Mouse (Mus musculus) forebrain, embryonic 16.5 days (tissue): ENCODE measurements around the gene Patl2. TPM values are rescaled to one million over a fixed set of nuclear protein-coding genes. Genes with fewer than 3 reads are reported as not detected.

Source experiments
- polyA plus RNA-seq: library from polyadenylated mRNA; unstranded; fragments of >200 nt; fragmentation: Nextera tagmentation; extraction: Ambion mirVana; gene quantifications from 2 replicates; pipeline ENCODE4 v1.2.1, GENCODE M21; 2015

Patl2 gene
- polyA plus RNA-seq, 1 experiment from 2014 or later: not detected

Other genes with a start within 250 kb of the Patl2 start
- gene Ctdspl2, start 230.2 kb downstream of the Patl2 start, polyA plus RNA-seq: 49.4 and 49.9 TPM in 2 replicates
- 0.40 and 1.3 TPM in 2 replicates for gene Mageb3, start 230.1 kb downstream of the Patl2 start, polyA plus RNA-seq
- 9.9 and 11.0 TPM in 2 replicates for gene Eif3j1, start 157.6 kb downstream of the Patl2 start, polyA plus RNA-seq
- gene Spg11, start 67.8 kb downstream of the Patl2 start, polyA plus RNA-seq: 8.6 and 8.8 TPM in 2 replicates
- gene B2m, start 38.5 kb downstream of the Patl2 start, polyA plus RNA-seq: 56.8 and 73.6 TPM in 2 replicates
- gene Trim69, start 25.5 kb downstream of the Patl2 start, polyA plus RNA-seq: not detected in 2 replicates
- gene Terb2, start 83 bp upstream of the Patl2 start, polyA plus RNA-seq: not detected in 2 replicates
- 16.2 and 16.4 TPM in 2 replicates for gene Sord, start 48.6 kb upstream of the Patl2 start, polyA plus RNA-seq
- gene Duox2, start 112.3 kb upstream of the Patl2 start, polyA plus RNA-seq: not detected in 2 replicates
- gene Duoxa2, start 112.7 kb upstream of the Patl2 start, polyA plus RNA-seq: not detected in 2 replicates
- gene Duoxa1, start 127.5 kb upstream of the Patl2 start, polyA plus RNA-seq: 0.12 TPM in 1 of 2 replicates, not detected in the other
- 0.10 and 0.11 TPM in 2 replicates for gene Duox1, start 129.5 kb upstream of the Patl2 start, polyA plus RNA-seq
- gene Shf, start 183.0 kb upstream of the Patl2 start, polyA plus RNA-seq: 6.6 and 9.5 TPM in 2 replicates
- gene Slc28a2, start 240.3 kb upstream of the Patl2 start, polyA plus RNA-seq: 0.15 TPM in 1 of 2 replicates, not detected in the other